Mouse (Mus musculus) naive thymus-derived CD4-positive, alpha-beta T cell, adult 5 months (primary cell): Measurements from ENCODE around the gene Gm13287. TPM values are rescaled to one million over a fixed set of nuclear protein-coding genes. Genes with fewer than 3 reads are reported as not detected.

Experiments
- polyA plus RNA-seq: library from polyadenylated mRNA; unstranded; fragments of 100-300 nt; shearing (Covaris generic); gene quantifications from one replicate; pipeline ENCODE4 v1.2.1, GENCODE M21; 2017

Gene Gm13287
- polyA plus RNA-seq, result not detected

GRCm38 (mm10) chr4:88802954-88803353 lies at the start of gene Gm13287:
Gene Gm13287 (plus strand): TSS chr4:88803254.

GRCm38 (mm10) chr4:88754818-88755340 lies 48.2 kb upstream of the Gm13287 start, which contains the start of gene Gm13271:
Gene Gm13271 (plus strand): TSS chr4:88754868.

GRCm38 (mm10) chr4:88759610-88760268 lies 43.3 kb upstream of the Gm13287 start, which contains the start of gene Gm13283:
Gene Gm13283 (plus strand): TSS chr4:88760119.

GRCm38 (mm10) chr4:88773534-88773933 lies 29.5 kb upstream of the Gm13287 start, which contains the start of gene Gm13290:
Gene Gm13290 (plus strand): TSS chr4:88773834.

GRCm38 (mm10) chr4:88776622-88777021 lies 26.4 kb upstream of the Gm13287 start, which contains the start of gene Gm13289:
Gene Gm13289 (plus strand): TSS chr4:88776922.

GRCm38 (mm10) chr4:88779550-88779949 lies 23.5 kb upstream of the Gm13287 start, which contains the start of gene Gm13272:
Gene Gm13272 (plus strand): TSS chr4:88779850.

GRCm38 (mm10) chr4:88781831-88782230 lies 21.2 kb upstream of the Gm13287 start, which contains the start of gene Ifnz:
Gene Ifnz (plus strand): TSS chr4:88782131.

GRCm38 (mm10) chr4:88785409-88785808 lies 17.6 kb upstream of the Gm13287 start, which contains the start of gene Gm13276:
Gene Gm13276 (plus strand): TSS chr4:88785709.

GRCm38 (mm10) chr4:88788402-88788801 lies 14.7 kb upstream of the Gm13287 start, which contains the start of gene Gm13277:
Gene Gm13277 (plus strand): TSS chr4:88788632.

GRCm38 (mm10) chr4:88791250-88791649 lies 11.8 kb upstream of the Gm13287 start, which contains the start of gene Gm13278:
Gene Gm13278 (plus strand): TSS chr4:88791550.

GRCm38 (mm10) chr4:88793936-88794675 lies 8.9 kb upstream of the Gm13287 start, which contains the start of gene Gm13275:
Gene Gm13275 (plus strand): TSS chr4:88794487.

GRCm38 (mm10) chr4:88797097-88797496 lies 6.0 kb upstream of the Gm13287 start, which contains the start of gene Gm13279:
Gene Gm13279 (plus strand): TSS chr4:88797397.

GRCm38 (mm10) chr4:88799365-88799764 lies 3.7 kb upstream of the Gm13287 start, which contains the start of gene Gm13285:
Gene Gm13285 (plus strand): TSS chr4:88799665.

GRCm38 (mm10) chr4:88805231-88805630 lies 2.2 kb downstream of the Gm13287 start, which contains the start of gene Gm13288:
Gene Gm13288 (plus strand): TSS chr4:88805531.

GRCm38 (mm10) chr4:88815928-88816327 lies 12.9 kb downstream of the Gm13287 start, which contains the start of gene Ifna7:
Gene Ifna7 (plus strand): TSS chr4:88816228.

GRCm38 (mm10) chr4:88819659-88820058 lies 16.6 kb downstream of the Gm13287 start, which contains the start of gene Ifna11:
Gene Ifna11 (plus strand): TSS chr4:88819959.

GRCm38 (mm10) chr4:88827116-88827515 lies 24.1 kb downstream of the Gm13287 start, which contains the start of gene Ifna6:
Gene Ifna6 (plus strand): TSS chr4:88827416.

GRCm38 (mm10) chr4:88835225-88835624 lies 32.2 kb downstream of the Gm13287 start, which contains the start of gene Ifna5:
Gene Ifna5 (plus strand): TSS chr4:88835525.

GRCm38 (mm10) chr4:88841438-88841911 lies 38.4 kb downstream of the Gm13287 start, which contains the start of gene Ifna4:
Gene Ifna4 (plus strand): TSS chr4:88841861.

GRCm38 (mm10) chr4:88849698-88850097 lies 46.6 kb downstream of the Gm13287 start, which contains the start of gene Ifna1:
Gene Ifna1 (plus strand): TSS chr4:88850087.

